Mouse (Mus musculus): Measurements from ENCODE around the gene Sox8. TPM values are rescaled to one million over a fixed set of nuclear protein-coding genes. Genes with fewer than 3 reads are reported as not detected.

The Sox8 gene
- polyA plus RNA-seq, 1 experiment from 2014 or later: 0.70 TPM

- WGBS: 6% methylated on average over 21 of the region's 21 CpGs
- ATAC-seq (ENCODE audit: insufficient number of reproducible peaks, insufficient read depth, low FRiP score, low read depth): peak; percentile 5; the same call in 1 of the 2 replicates
- peak overlapping the region; percentile 72 to 83 for H3K27ac ChIP-seq (replicated peaks in 1 of 2; ENCODE audit: control insufficient read depth in 1 of 2, insufficient read depth in 1 of 2, low read depth in 2 of 2, low read length in 2 of 2)
- no peaks in the 10 kb centered on the region for H3K27me3 ChIP-seq (ENCODE audit: control insufficient read depth, insufficient read depth, low read length)
- H3K4me1 ChIP-seq (ENCODE audit: control insufficient read depth in 2 of 2, insufficient read depth in 2 of 2, low read length in 2 of 2): peaks cover 23 to 48% of the 10 kb centered on the region in 2 experiments
- H3K9me3 ChIP-seq (ENCODE audit: control insufficient read depth, low read length): no peaks in the 10 kb centered on the region
- H3K9ac ChIP-seq (ENCODE audit: low read length): peak overlapping the region; percentile 82
- peak overlapping the region; percentile 61 to 78 for H3K4me3 ChIP-seq (ENCODE audit: control insufficient read depth in 1 of 2, insufficient read depth in 1 of 2, low read depth in 1 of 2, low read length in 2 of 2)
- peak overlapping the region; percentile 72 for H3K4me2 ChIP-seq (ENCODE audit: low read length)
- H3K36me3 ChIP-seq (ENCODE audit: control insufficient read depth, insufficient read depth, low read length): 0 out of 2 replicates have a peak, but pooled peaks cover 3% of the 10 kb centered on the region
These were observed 9.0 kb upstream of the Sox8 start for GRCm38 (mm10) chr17:25579332-25580047.

- Histone ChIP-seq H3K36me3 (ENCODE audit: control insufficient read depth, insufficient read depth, low read length) (0 out of 2 replicates have a peak, but pooled peaks cover 3% of the 10 kb centered on the region), H3K4me1 (ENCODE audit: control insufficient read depth in 2 of 2, insufficient read depth in 2 of 2, low read length in 2 of 2) (peaks cover 23 to 48% of the 10 kb centered on the region in 2 experiments), H3K4me2 (ENCODE audit: low read length) (peak within 1 kb of the TSS; percentile 72), H3K9ac (ENCODE audit: low read length) (peak within 1 kb of the TSS; percentile 82), H3K27me3 (ENCODE audit: control insufficient read depth, insufficient read depth, low read length) (no peaks in the 10 kb centered on the region), H3K9me3 (ENCODE audit: control insufficient read depth, low read length) (no peaks in the 10 kb centered on the region), H3K4me3 (ENCODE audit: control insufficient read depth in 1 of 2, insufficient read depth in 1 of 2, low read depth in 1 of 2, low read length in 2 of 2) (peak within 1 kb of the TSS; percentile 61 to 78), H3K27ac (replicated peaks in 1 of 2; ENCODE audit: control insufficient read depth in 1 of 2, insufficient read depth in 1 of 2, low read depth in 2 of 2, low read length in 2 of 2) (peak within 1 kb of the TSS; percentile 72 to 83)
- WGBS: under 1% methylated on average over 30 of the region's 31 CpGs
- peak; percentile 89 for ATAC-seq (ENCODE audit: insufficient number of reproducible peaks, insufficient read depth, low FRiP score, low read depth)
These were observed 8.4 kb upstream of the Sox8 start, which contains the start of gene Lmf1 for GRCm38 (mm10) chr17:25578920-25579319. Gene Lmf1, plus strand, starts transcription at chr17:25579085.

- Histone ChIP-seq H3K27ac (replicated peaks in 1 of 2; ENCODE audit: control insufficient read depth in 1 of 2, insufficient read depth in 1 of 2, low read depth in 2 of 2, low read length in 2 of 2) (no peak overlapping the region), H3K36me3 (ENCODE audit: control insufficient read depth, insufficient read depth, low read length) (0 out of 2 replicates have a peak, but pooled peaks cover 3% of the 10 kb centered on the region), H3K4me3 (ENCODE audit: control insufficient read depth in 1 of 2, insufficient read depth in 1 of 2, low read depth in 1 of 2, low read length in 2 of 2) (no peak overlapping the region), H3K9me3 (ENCODE audit: control insufficient read depth, low read length) (no peaks in the 10 kb centered on the region), H3K4me2 (ENCODE audit: low read length) (no peak overlapping the region), H3K27me3 (ENCODE audit: control insufficient read depth, insufficient read depth, low read length) (no peaks in the 10 kb centered on the region), H3K9ac (ENCODE audit: low read length) (no peak overlapping the region), H3K4me1 (ENCODE audit: control insufficient read depth in 2 of 2, insufficient read depth in 2 of 2, low read length in 2 of 2) (peaks cover 23 to 51% of the 10 kb centered on the region in 2 experiments)
- no peak for ATAC-seq (ENCODE audit: insufficient number of reproducible peaks, insufficient read depth, low FRiP score, low read depth)
- WGBS: 60% methylated on average over 2 of the region's 2 CpGs
These were observed 7.2 kb upstream of the Sox8 start for GRCm38 (mm10) chr17:25577702-25578101.

GRCm38 (mm10) chr17:25577263-25577662 is 6.8 kb upstream of the Sox8 start:
- no peak overlapping the region for H3K4me2 ChIP-seq (ENCODE audit: low read length)
- peaks cover 22 to 46% of the 10 kb centered on the region in 2 experiments for H3K4me1 ChIP-seq (ENCODE audit: control insufficient read depth in 2 of 2, insufficient read depth in 2 of 2, low read length in 2 of 2)
- H3K9me3 ChIP-seq (ENCODE audit: control insufficient read depth, low read length): no peaks in the 10 kb centered on the region
- no peak overlapping the region for H3K4me3 ChIP-seq (ENCODE audit: control insufficient read depth in 1 of 2, insufficient read depth in 1 of 2, low read depth in 1 of 2, low read length in 2 of 2)
- H3K27ac ChIP-seq (replicated peaks in 1 of 2; ENCODE audit: control insufficient read depth in 1 of 2, insufficient read depth in 1 of 2, low read depth in 2 of 2, low read length in 2 of 2): no peak overlapping the region
- no peak for ATAC-seq (ENCODE audit: insufficient number of reproducible peaks, insufficient read depth, low FRiP score, low read depth)
- H3K27me3 ChIP-seq (ENCODE audit: control insufficient read depth, insufficient read depth, low read length): no peaks in the 10 kb centered on the region
- H3K9ac ChIP-seq (ENCODE audit: low read length): no peak overlapping the region
- 0 out of 2 replicates have a peak, but pooled peaks cover 3% of the 10 kb centered on the region for H3K36me3 ChIP-seq (ENCODE audit: control insufficient read depth, insufficient read depth, low read length)
- 62% methylated on average over 6 of the region's 6 CpGs for WGBS

GRCm38 (mm10) chr17:25576034-25576433 is 5.5 kb upstream of the Sox8 start:
- Histone ChIP-seq H3K4me2 (ENCODE audit: low read length) (no peak overlapping the region), H3K4me1 (ENCODE audit: control insufficient read depth in 2 of 2, insufficient read depth in 2 of 2, low read length in 2 of 2) (peaks cover 20 to 41% of the 10 kb centered on the region in 2 experiments), H3K9me3 (ENCODE audit: control insufficient read depth, low read length) (no peaks in the 10 kb centered on the region), H3K27ac (replicated peaks in 1 of 2; ENCODE audit: control insufficient read depth in 1 of 2, insufficient read depth in 1 of 2, low read depth in 2 of 2, low read length in 2 of 2) (peak overlapping the region in 1 of 2 experiments; percentile 66; a peak in 2 of 4 replicates), H3K4me3 (ENCODE audit: control insufficient read depth in 1 of 2, insufficient read depth in 1 of 2, low read depth in 1 of 2, low read length in 2 of 2) (no peak overlapping the region), H3K36me3 (ENCODE audit: control insufficient read depth, insufficient read depth, low read length) (0 out of 2 replicates have a peak, but pooled peaks cover 3% of the 10 kb centered on the region), H3K27me3 (ENCODE audit: control insufficient read depth, insufficient read depth, low read length) (no peaks in the 10 kb centered on the region), H3K9ac (ENCODE audit: low read length) (no peak overlapping the region)
- ATAC-seq (ENCODE audit: insufficient number of reproducible peaks, insufficient read depth, low FRiP score, low read depth): no peak
- WGBS: 80% methylated on average over 2 of the region's 2 CpGs

GRCm38 (mm10) chr17:25575208-25575971 is 4.9 kb upstream of the Sox8 start:
- peaks cover under 1% of the 10 kb centered on the region; the same call in 1 of the 2 replicates for H3K27me3 ChIP-seq (ENCODE audit: control insufficient read depth, insufficient read depth, low read length)
- peak overlapping the region; percentile 14; the same call in 1 of the 2 replicates for H3K4me2 ChIP-seq (ENCODE audit: low read length)
- peaks cover 20 to 42% of the 10 kb centered on the region in 2 experiments for H3K4me1 ChIP-seq (ENCODE audit: control insufficient read depth in 2 of 2, insufficient read depth in 2 of 2, low read length in 2 of 2)
- no peaks in the 10 kb centered on the region for H3K9me3 ChIP-seq (ENCODE audit: control insufficient read depth, low read length)
- H3K9ac ChIP-seq (ENCODE audit: low read length): no peak overlapping the region
- ATAC-seq (ENCODE audit: insufficient number of reproducible peaks, insufficient read depth, low FRiP score, low read depth): peak; percentile 45
- H3K27ac ChIP-seq (replicated peaks in 1 of 2; ENCODE audit: control insufficient read depth in 1 of 2, insufficient read depth in 1 of 2, low read depth in 2 of 2, low read length in 2 of 2): peak overlapping the region; percentile 66 to 70
- 39% methylated on average over 12 of the region's 12 CpGs for WGBS
- H3K4me3 ChIP-seq (ENCODE audit: control insufficient read depth in 1 of 2, insufficient read depth in 1 of 2, low read depth in 1 of 2, low read length in 2 of 2): no peak overlapping the region
- 0 out of 2 replicates have a peak, but pooled peaks cover 3% of the 10 kb centered on the region for H3K36me3 ChIP-seq (ENCODE audit: control insufficient read depth, insufficient read depth, low read length)

GRCm38 (mm10) chr17:25571453-25571820 is 951 bp upstream of the Sox8 start:
- H3K9me3 ChIP-seq (ENCODE audit: control insufficient read depth, low read length): no peaks in the 10 kb centered on the region
- WGBS: 8% methylated on average over 8 of the region's 8 CpGs
- H3K4me2 ChIP-seq (ENCODE audit: low read length): peak overlapping the region; percentile 93
- H3K27me3 ChIP-seq (ENCODE audit: control insufficient read depth, insufficient read depth, low read length): peaks cover 26% of the 10 kb centered on the region
- peaks cover 19 to 36% of the 10 kb centered on the region in 2 experiments for H3K4me1 ChIP-seq (ENCODE audit: control insufficient read depth in 2 of 2, insufficient read depth in 2 of 2, low read length in 2 of 2)
- H3K36me3 ChIP-seq (ENCODE audit: control insufficient read depth, insufficient read depth, low read length): no peaks in the 10 kb centered on the region
- ATAC-seq (ENCODE audit: insufficient number of reproducible peaks, insufficient read depth, low FRiP score, low read depth): no peak
- peak overlapping the region; percentile 68 for H3K9ac ChIP-seq (ENCODE audit: low read length)
- peak overlapping the region; percentile 47 to 56 for H3K4me3 ChIP-seq (ENCODE audit: control insufficient read depth in 1 of 2, insufficient read depth in 1 of 2, low read depth in 1 of 2, low read length in 2 of 2)
- 0 out of 4 replicates have a peak overlapping the region, but pooled peaks of 1 of the 2 experiments have one; percentile 9 for H3K27ac ChIP-seq (replicated peaks in 1 of 2; ENCODE audit: control insufficient read depth in 1 of 2, insufficient read depth in 1 of 2, low read depth in 2 of 2, low read length in 2 of 2)

Data from heart, embryonic 14.5 days (tissue).